Mouse (Mus musculus): Measurements from ENCODE around the gene Pamr1.

GRCm38 (mm10) chr2:102507633-102508032 lies 42.2 kb upstream of the Pamr1 start:
- no peak for TF ChIP-seq GATA1 (IDR thresholded peaks at IDR 0.05; ENCODE audit: low read depth, low read length)
- no peak for TF ChIP-seq GABPA (IDR thresholded peaks at IDR 0.05; ENCODE audit: low read depth, low read length)
- TF ChIP-seq POLR2AphosphoS2 (IDR thresholded peaks at IDR 0.05; ENCODE audit: low read length): no peak

All from MEL (cell line).